Comparison of ENCODE assay signal across 28 mouse cellular contexts in genomic region chr12:89241554-89241953, GRCm38 (mm10).
DNase-seq lines count a peak whose midpoint lies in the region; ATAC-seq and TF ChIP-seq lines count a peak whose summit lies in the region.
"Had no signal": no experiment of that assay in that cellular context is flagged by ENCODE, and none has a peak within 500 bp of the region (broad histone marks: within the 10 kb centered on the region; RNA-seq: fewer than 3 reads in every experiment).

No protein-coding gene starts in this region.

- H3K4me3 ChIP-seq in forebrain, postnatal 0 days (ENCODE audit: low read depth, low read length) = no peak overlapping the region
- no peak overlapping the region for H3K4me3 ChIP-seq in forebrain, embryonic 13.5 days
- H3K4me3 ChIP-seq in layer of hippocampus, adult 2 months = no peak overlapping the region
- H3K4me3 ChIP-seq in midbrain, postnatal 0 days (ENCODE audit: low read depth, low read length) = no peak overlapping the region
- no peak overlapping the region for H3K4me3 ChIP-seq in midbrain, embryonic 15.5 days
- no peak overlapping the region for H3K4me3 ChIP-seq in liver, embryonic 12.5 days
- H3K4me3 ChIP-seq: gastrocnemius, adult 2 months; heart, embryonic 12.5 days; heart, embryonic 15.5 days had no signal

- no peak overlapping the region for H3K9ac ChIP-seq in forebrain, postnatal 0 days
- H3K9ac ChIP-seq in forebrain, embryonic 13.5 days = no peak overlapping the region
- no peak overlapping the region for H3K9ac ChIP-seq in midbrain, postnatal 0 days (replicated peaks; ENCODE audit: low read length, poor library complexity, severe bottlenecking)
- H3K9ac ChIP-seq in midbrain, embryonic 15.5 days = no peak overlapping the region
- no peak overlapping the region for H3K9ac ChIP-seq in liver, embryonic 12.5 days
- H3K9ac ChIP-seq: heart, embryonic 12.5 days; heart, embryonic 15.5 days had no signal

- DNase-seq in forebrain, postnatal 0 days = peak; percentile 13
- no peak for DNase-seq in layer of hippocampus, adult 2 months (ENCODE audit: low spot score in 2 of 2)
- DNase-seq in layer of hippocampus, adult 9-11 months = no peak
- peak; percentile 55 for DNase-seq in midbrain, postnatal 0 days (ENCODE audit: low spot score)
- DNase-seq in telencephalon, adult 2 months (ENCODE audit: low read depth, low spot score) = peak; percentile 17
- DNase-seq: adrenal gland, postnatal 10 days; adrenal gland, postnatal 36 days; B cell, adult 2 months; cerebellum, adult 11-12 months; cerebellum, adult 9-10 months; cerebellum, postnatal 14 days; gastrocnemius, adult 2 months; gastrocnemius, postnatal 25 days; heart, adult 18-20 months; heart, postnatal 10 days; heart, postnatal 36 days had no signal

- H3K9me3 ChIP-seq in forebrain, postnatal 0 days (ENCODE audit: low read length) = no peaks in the 10 kb centered on the region
- H3K9me3 ChIP-seq in forebrain, embryonic 13.5 days (replicated peaks) = no peaks in the 10 kb centered on the region
- H3K9me3 ChIP-seq in midbrain, postnatal 0 days (ENCODE audit: low read length) = no peaks in the 10 kb centered on the region
- no peaks in the 10 kb centered on the region for H3K9me3 ChIP-seq in midbrain, embryonic 15.5 days
- H3K9me3 ChIP-seq in liver, embryonic 12.5 days (replicated peaks) = no peaks in the 10 kb centered on the region
- H3K9me3 ChIP-seq: G1E; heart, embryonic 12.5 days; heart, embryonic 15.5 days had no signal

- no peak overlapping the region for H3K27ac ChIP-seq in forebrain, postnatal 0 days (ENCODE audit: low read depth, low read length)
- H3K27ac ChIP-seq in forebrain, embryonic 13.5 days = no peak overlapping the region
- no peak overlapping the region for H3K27ac ChIP-seq in layer of hippocampus, adult 2 months
- H3K27ac ChIP-seq in midbrain, postnatal 0 days (ENCODE audit: low read depth, low read length) = no peak overlapping the region
- no peak overlapping the region for H3K27ac ChIP-seq in midbrain, embryonic 15.5 days
- no peak overlapping the region for H3K27ac ChIP-seq in liver, embryonic 12.5 days
- H3K27ac ChIP-seq: gastrocnemius, adult 2 months; heart, embryonic 15.5 days had no signal

- no peaks in the 10 kb centered on the region for H3K36me3 ChIP-seq in forebrain, postnatal 0 days (ENCODE audit: insufficient read depth)
- H3K36me3 ChIP-seq in forebrain, embryonic 13.5 days (ENCODE audit: poor library complexity, severe bottlenecking) = no peaks in the 10 kb centered on the region
- H3K36me3 ChIP-seq in midbrain, postnatal 0 days (ENCODE audit: insufficient read depth, low read length) = no peaks in the 10 kb centered on the region
- no peaks in the 10 kb centered on the region for H3K36me3 ChIP-seq in midbrain, embryonic 15.5 days (replicated peaks)
- H3K36me3 ChIP-seq in liver, embryonic 12.5 days = no peaks in the 10 kb centered on the region
- H3K36me3 ChIP-seq: G1E; heart, embryonic 12.5 days; heart, embryonic 15.5 days had no signal

- H3K27me3 ChIP-seq in forebrain, postnatal 0 days (ENCODE audit: insufficient read depth, low read length) = no peaks in the 10 kb centered on the region
- H3K27me3 ChIP-seq in forebrain, embryonic 13.5 days = no peaks in the 10 kb centered on the region
- no peaks in the 10 kb centered on the region for H3K27me3 ChIP-seq in midbrain, postnatal 0 days (ENCODE audit: insufficient read depth, low read length)
- H3K27me3 ChIP-seq in midbrain, embryonic 15.5 days (replicated peaks) = no peaks in the 10 kb centered on the region
- H3K27me3 ChIP-seq in liver, embryonic 12.5 days (replicated peaks) = no peaks in the 10 kb centered on the region
- H3K27me3 ChIP-seq: CH12.LX; heart, embryonic 12.5 days; heart, embryonic 15.5 days; Patski had no signal

- TF ChIP-seq CTCF in forebrain, postnatal 0 days (IDR thresholded peaks at IDR 0.05; ENCODE audit: low read depth) = peak; percentile 67
- TF ChIP-seq CTCF in layer of hippocampus, adult 2 months (conservative IDR thresholded peaks at IDR 0.05) = peak; percentile 68
- TF ChIP-seq CTCF in midbrain, postnatal 0 days (IDR thresholded peaks at IDR 0.05) = peak; percentile 83

- ATAC-seq in forebrain, postnatal 0 days = peak; percentile 54; the same call in 1 of the 2 replicates
- no peak for ATAC-seq in forebrain, embryonic 13.5 days
- ATAC-seq in midbrain, postnatal 0 days (ENCODE audit: low FRiP score) = no peak
- ATAC-seq in midbrain, embryonic 15.5 days (replicated peaks) = no peak
- no peak for ATAC-seq in liver, embryonic 12.5 days
- ATAC-seq: forebrain, embryonic 16.5 days; hindbrain, embryonic 16.5 days; inflammation-experienced regulatory T-cells, adult 6 months; intestine, embryonic 16.5 days; Patski had no signal

- H3K4me1 ChIP-seq in forebrain, postnatal 0 days (ENCODE audit: insufficient read depth) = no peaks in the 10 kb centered on the region
- H3K4me1 ChIP-seq in forebrain, embryonic 13.5 days = no peaks in the 10 kb centered on the region
- H3K4me1 ChIP-seq in midbrain, postnatal 0 days (ENCODE audit: insufficient read depth, low read length) = no peaks in the 10 kb centered on the region
- no peaks in the 10 kb centered on the region for H3K4me1 ChIP-seq in midbrain, embryonic 15.5 days
- H3K4me1 ChIP-seq in liver, embryonic 12.5 days = no peaks in the 10 kb centered on the region
- H3K4me1 ChIP-seq: heart, embryonic 12.5 days; heart, embryonic 15.5 days had no signal

- H3K4me2 ChIP-seq in forebrain, postnatal 0 days (ENCODE audit: low read depth) = no peak overlapping the region
- no peak overlapping the region for H3K4me2 ChIP-seq in forebrain, embryonic 13.5 days
- H3K4me2 ChIP-seq in midbrain, postnatal 0 days (ENCODE audit: low read depth, low read length, poor library complexity, severe bottlenecking) = no peak overlapping the region
- H3K4me2 ChIP-seq in midbrain, embryonic 15.5 days = no peak overlapping the region
- H3K4me2 ChIP-seq in liver, embryonic 12.5 days = no peak overlapping the region
- H3K4me2 ChIP-seq: heart, embryonic 12.5 days; heart, embryonic 15.5 days had no signal

Comparison
In these comparisons a context has a peak if more than half of its experiments do, and no peak if none do; other contexts are left out.
1. DNase-seq: peak in forebrain, postnatal 0 days (single experiment), midbrain, postnatal 0 days (single experiment) and telencephalon, adult 2 months (single experiment); none in layer of hippocampus, adult 2 months (0 of 2) and layer of hippocampus, adult 9-11 months (single experiment).
2. Peak in every context shown above with its lines, with median percentiles within 50 percentile points of each other: CTCF ChIP-seq.